Mouse (Mus musculus) mouse embryonic stem cell (cell line): ENCODE data around the gene Lgals3bp.

Experiments
- in situ Hi-C, 2 experiments: fragments of 300-500 bp; cut with MboI; formaldehyde crosslinking; loops; 1 replicate in 1 of 2; 3 replicates in 1 of 2; pipeline ENCODE4 v1.14.3; 2019 to 2020; ENCODE audit warnings: low sequenced_read_pairs in 2 of 2, low pct_unique_long_range_greater_than_20kb in 1 of 2, mixed read lengths in 1 of 2; ENCODE audit not compliant: unreplicated experiment in 1 of 2

The Lgals3bp gene

DNA sequence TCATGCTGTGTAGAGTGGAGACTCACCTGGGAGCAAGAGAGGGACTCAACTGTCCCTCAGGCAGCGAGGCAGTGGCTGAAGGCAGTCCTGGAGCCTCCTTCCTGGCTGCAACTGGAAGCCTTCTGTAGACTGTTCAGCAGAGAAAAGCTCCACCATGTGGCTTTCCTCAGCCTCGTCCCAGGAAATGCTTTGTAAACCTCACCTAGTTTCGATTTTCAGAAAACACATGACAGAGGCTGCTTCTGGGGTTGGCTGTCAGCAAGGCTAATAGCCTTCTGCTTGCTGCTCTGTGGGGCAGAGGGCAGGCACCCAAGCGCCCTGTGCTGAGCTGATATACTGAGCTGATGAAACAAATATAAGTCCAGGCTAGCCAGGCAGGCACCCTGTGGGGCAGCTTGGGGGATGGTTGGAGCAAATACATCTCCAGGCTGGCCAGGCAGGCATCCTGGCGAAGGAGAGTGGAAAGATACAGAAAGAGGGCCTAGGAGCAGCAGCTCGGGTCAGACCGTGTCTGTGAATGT, at the start of gene Lgals3bp:
Lgals3bp (minus strand) TSS at position 333 of the 521 bp plus-strand sequence.
- in situ Hi-C loops: no loop called here

DNA sequence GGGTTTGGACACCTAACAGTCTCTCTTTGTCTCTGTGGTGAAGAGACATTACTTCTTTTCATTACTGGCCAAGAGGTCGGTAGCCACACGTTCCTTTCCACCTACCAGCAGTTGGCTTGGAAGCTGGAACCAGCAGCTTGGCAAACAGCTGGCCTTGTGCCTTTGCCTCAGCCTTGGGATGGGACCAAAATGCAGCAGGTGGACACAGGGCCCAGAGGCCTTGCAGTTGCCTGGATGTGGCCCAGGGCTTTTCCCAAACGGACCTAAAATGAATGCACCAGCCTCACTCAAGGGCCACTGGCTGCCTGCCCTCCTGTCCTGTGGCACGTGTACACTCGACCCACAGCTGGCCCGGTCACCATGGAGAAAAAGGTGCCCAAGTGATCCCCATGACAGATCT, 49.3 kb upstream of the Lgals3bp start:
- in situ Hi-C loops: no loop called here

DNA sequence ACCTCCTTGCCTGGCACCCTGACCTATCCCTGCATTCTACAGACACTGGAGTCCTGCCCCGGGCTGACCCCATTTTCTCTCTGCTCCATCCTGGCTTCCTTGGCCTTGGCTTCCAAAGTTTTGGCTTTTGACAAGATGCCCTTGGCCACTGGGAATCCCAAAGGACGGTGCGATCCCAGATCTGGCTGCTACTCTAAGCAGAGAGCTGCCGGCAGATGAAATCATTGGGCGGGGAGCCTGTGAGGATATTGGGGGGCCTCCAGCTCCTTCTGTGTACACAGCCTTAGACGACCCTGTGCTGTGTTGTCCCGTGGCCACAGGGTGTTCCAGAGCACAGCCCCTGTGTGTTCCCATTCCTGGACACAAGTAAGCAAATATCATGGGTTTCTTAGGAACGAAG, 46.5 kb upstream of the Lgals3bp start:
- in situ Hi-C loops: no loop called here

GRCm38 (mm10) chr11:118447346-118447745, 45.5 kb upstream of the Lgals3bp start:
- in situ Hi-C loops: no loop called here

GRCm38 (mm10) chr11:118445843-118446242, 44.0 kb upstream of the Lgals3bp start:
- in situ Hi-C loops: no loop called here

- in situ Hi-C loops: no loop called here
These were observed 41.5 kb upstream of the Lgals3bp start for GRCm38 (mm10) chr11:118443201-118443970.

GRCm38 (mm10) chr11:118442691-118443090, 40.8 kb upstream of the Lgals3bp start:
- in situ Hi-C loops: no loop called here

- in situ Hi-C loops: no loop called here
These were observed 36.9 kb upstream of the Lgals3bp start for GRCm38 (mm10) chr11:118438665-118439414.

DNA sequence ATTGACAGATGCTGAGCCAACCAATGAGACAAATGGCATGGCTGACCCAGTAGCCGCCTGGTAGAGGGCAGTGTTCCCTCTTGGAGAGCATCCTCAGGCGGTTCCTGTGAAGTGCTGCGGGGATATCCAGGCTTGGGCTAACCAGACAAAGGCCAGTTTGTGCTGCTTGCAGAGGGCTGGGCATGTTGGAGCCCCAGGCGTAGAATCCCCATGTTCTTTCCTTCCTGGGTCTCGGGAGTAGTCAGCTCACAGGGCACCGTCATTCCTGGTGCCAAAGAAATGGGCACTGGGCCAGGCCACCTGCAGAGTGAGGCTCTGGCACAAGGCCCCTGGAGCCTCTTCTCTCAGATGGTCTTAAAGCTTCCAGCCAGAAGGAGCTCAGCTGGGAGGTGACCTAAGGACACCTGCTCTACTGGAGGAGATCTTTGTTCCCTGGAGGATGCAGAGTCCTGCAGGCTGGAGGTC, 34.6 kb upstream of the Lgals3bp start:
- in situ Hi-C loops: no loop called here

DNA sequence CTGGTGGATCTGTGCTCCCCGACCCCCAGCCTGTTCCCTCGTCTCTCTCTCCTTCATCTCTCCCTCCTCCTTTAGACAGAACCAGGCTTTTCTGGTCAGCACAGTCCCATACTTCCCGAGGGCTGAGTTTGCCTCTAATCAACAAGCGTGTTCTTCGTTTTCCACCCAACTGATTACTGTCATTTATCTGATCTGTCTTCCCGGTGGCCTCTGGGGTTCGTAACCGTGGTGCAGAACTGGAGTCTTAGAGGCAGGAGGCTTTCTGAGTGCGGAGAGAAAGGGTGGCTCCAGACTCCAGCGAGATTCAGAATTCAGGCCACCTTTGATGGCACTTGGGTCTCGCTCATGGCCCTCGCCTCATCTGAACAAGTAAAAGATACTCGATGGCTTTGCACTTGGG, 32.2 kb upstream of the Lgals3bp start:
- in situ Hi-C loops: no loop called here

DNA sequence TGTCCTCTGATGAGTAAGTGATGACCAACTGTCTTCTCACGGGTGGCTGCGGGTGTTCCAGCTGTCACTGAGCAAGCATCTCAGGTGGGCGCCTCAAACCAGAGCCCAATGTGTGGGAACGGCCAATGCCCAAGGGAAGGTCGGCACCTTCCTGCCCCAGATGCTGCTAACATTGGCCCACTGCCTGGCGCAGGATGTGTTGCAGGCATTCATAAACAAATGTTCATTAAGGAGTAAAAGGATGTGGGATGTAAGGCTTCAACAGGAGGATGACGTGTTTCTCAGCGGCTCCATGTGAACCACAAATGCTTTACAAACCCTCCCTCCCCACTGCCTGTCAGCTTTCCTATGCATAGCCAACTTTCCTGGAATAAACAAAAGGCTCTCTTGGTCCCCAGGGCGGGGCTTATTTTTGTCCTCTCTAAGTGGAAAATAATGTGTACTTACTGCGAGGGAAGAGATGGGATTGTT, 31.5 kb upstream of the Lgals3bp start:
- in situ Hi-C loops: no loop called here

DNA sequence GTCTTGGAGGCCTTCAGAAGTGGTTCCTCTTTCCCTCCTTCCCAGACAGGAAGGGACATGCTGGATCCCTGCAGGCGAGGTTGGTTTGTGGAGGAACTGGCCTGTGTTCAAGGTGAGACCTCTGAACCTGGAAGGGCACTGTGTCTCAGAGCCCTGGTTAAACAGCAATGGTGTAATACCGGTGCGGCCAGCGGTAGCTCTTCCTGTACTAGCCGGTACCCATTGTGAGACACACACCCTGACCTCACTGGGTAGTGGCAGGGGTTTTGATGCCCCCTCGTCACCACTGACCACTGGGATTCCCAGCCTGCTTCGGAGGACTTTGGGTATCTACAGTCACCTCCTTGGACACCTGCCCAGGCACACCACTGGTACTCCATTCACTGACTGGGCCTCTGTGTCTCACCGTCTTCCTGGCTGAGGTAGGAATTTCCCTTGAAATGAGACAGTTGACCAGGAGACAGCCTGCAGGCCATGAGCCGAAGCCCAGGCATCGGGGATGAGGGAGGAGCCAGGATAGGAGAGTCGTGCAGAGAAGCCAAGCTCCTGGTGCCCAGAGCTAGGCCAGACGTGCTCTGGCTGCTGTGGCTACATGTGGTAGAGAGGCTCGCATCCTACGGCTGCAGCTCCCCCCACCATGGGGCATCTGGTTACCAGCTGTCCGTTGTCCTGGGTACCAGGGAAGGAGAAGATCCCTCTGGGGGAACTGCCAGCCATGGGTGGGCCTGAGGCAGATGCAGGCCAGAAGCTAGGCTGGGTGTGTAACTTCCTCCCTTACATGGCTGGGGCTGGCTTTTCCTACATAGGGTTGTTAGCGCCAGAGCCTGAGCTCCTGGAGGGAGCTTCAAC, 29.4 kb upstream of the Lgals3bp start:
- in situ Hi-C loops: no loop called here

DNA sequence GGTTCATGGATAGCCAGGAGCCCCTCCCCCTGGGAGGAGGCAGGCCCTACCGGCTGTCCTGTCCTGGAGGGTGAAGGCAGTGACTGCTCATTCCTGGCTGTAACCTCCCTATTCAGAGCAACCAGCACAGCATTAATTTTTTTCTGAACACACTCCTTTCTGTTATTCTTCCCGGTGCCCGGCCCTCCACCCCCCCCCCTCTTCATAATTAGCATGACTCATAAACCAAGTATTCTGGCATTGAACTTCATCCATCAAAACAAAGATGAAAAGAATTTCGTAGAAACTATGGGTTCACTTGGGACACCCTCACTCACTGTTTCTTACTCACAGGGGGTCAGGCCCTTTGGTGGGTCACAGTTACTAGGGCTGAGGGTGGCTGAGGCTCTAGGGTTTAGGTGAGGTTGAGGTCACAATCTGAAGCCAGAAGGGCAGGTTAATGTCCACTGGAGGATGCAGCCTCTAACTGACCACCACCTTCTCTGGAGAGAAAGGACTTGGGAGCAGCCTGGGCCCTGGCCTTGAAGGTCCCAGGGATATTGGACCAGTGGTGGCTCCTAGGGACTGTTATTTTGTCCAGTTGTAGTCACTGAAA, 28.5 kb upstream of the Lgals3bp start:
- in situ Hi-C loops: no loop called here

- in situ Hi-C loops: no loop called here
These were observed 27.2 kb upstream of the Lgals3bp start for GRCm38 (mm10) chr11:118428944-118429709.

DNA sequence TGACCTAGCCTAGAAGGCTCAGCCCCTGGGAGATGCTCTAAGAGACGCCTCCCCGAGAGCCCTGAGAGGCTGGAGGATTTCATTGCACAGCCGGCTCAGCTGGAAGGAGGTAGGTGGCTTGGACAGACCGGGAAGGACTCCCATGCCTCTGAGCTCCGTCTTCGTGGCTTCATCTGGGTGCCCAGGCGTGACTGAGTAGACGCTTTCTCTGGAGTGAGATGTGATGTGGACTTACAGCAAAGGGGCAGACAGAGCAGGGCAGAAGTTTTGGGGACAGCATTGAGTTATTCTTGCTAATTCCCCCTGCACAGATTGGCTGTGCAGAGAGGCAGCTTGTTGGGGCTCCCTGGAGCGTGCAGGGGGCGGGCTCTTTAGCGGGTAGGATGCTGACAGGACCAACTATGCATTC, 26.6 kb upstream of the Lgals3bp start:
- in situ Hi-C loops: no loop called here

GRCm38 (mm10) chr11:118427986-118428385, 26.1 kb upstream of the Lgals3bp start, which contains the start of gene C1qtnf1:
Gene C1qtnf1, plus strand, starts transcription at chr11:118428203.
- in situ Hi-C loops: no loop called here

DNA sequence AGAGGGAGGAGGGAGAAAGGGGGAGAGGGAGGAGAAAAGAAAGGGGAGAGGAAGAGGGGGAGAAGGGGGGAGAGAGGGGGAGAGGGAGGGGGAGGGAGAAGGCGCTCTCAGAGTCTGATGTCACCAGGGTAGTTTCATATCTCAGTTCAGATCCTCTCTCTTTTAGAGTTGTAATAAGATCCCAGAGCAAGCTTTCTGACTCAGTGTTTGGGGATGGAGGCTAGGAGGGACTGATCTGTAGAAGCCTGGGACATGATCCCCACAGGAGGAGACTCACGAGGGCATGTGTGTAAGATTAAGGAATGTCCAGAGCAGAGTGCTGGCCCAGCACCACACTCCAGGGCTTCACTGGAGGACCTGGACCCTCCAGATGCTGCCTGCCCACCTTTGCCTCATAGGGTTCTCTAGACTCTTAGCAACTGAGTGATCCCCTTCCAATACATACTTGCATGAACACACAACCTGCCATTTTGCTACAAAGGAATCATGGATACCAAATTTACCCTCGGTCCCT, 25.4 kb upstream of the Lgals3bp start:
- in situ Hi-C loops: no loop called here
